Mouse (Mus musculus) heart, embryonic 11.5 days (tissue): ENCODE results near the gene Prkcd. TPM values are rescaled to one million over a fixed set of nuclear protein-coding genes. Genes with fewer than 3 reads are reported as not detected.
A peak's percentile ranks its signal among the peaks of the same experiment; 100 is the strongest.

Experiments
- ATAC-seq: fragments of 200-750 bp; cut with Nextera tagmentation; replicated peaks from 2 replicates; pipeline ENCODE4 v1.8.0; 2017; ENCODE audit warnings: moderate library complexity; ENCODE audit not compliant: insufficient number of reproducible peaks, low FRiP score, low TSS enrichment
- H3K27ac ChIP-seq: fragments of 300-500 bp; sonication (generic); 2 replicates; pipeline ENCODE4 v1.5.1; 2014; ENCODE audit warnings: mild to moderate bottlenecking, low read depth, low read length
- H3K27me3 ChIP-seq: fragments of 300-500 bp; sonication (generic); 2 replicates; pipeline ENCODE4 v1.6.1; 2014; ENCODE audit warnings: mild to moderate bottlenecking, low read length, mixed read lengths; ENCODE audit not compliant: control insufficient read depth, insufficient read depth
- H3K36me3 ChIP-seq: fragments of 300-500 bp; sonication (generic); 2 replicates; pipeline ENCODE4 v1.6.1; 2014; ENCODE audit warnings: mild to moderate bottlenecking, low read length, moderate library complexity, mixed read lengths; ENCODE audit not compliant: control insufficient read depth, insufficient read depth
- H3K4me1 ChIP-seq: fragments of 300-500 bp; sonication (generic); 2 replicates; pipeline ENCODE4 v1.6.1; 2014; ENCODE audit warnings: low read length; ENCODE audit not compliant: control insufficient read depth, insufficient read depth
- H3K4me2 ChIP-seq: fragments of 300-500 bp; sonication (generic); 2 replicates; pipeline ENCODE4 v1.6.1; 2014; ENCODE audit warnings: mild to moderate bottlenecking, moderate library complexity
- H3K4me3 ChIP-seq: fragments of 300-500 bp; sonication (generic); 2 replicates; pipeline ENCODE4 v1.5.1; 2014; ENCODE audit warnings: low read depth, low read length
- H3K9ac ChIP-seq: fragments of 300-500 bp; sonication (generic); 2 replicates; pipeline ENCODE4 v1.6.1; 2014; ENCODE audit warnings: mild to moderate bottlenecking, low read depth, low read length, moderate library complexity
- H3K9me3 ChIP-seq: fragments of 300-500 bp; sonication (generic); replicated peaks from 2 replicates; pipeline ENCODE4 v1.6.1; 2016; ENCODE audit warnings: low read length; ENCODE audit not compliant: control insufficient read depth
- WGBS: fragments of 180-500 bp; shearing (Covaris S2); extraction: QIAGEN DNeasy Blood & Tissue Kit; methylation state at CpG from one replicate; pipeline ENCODE4 v1.1.7; 2014; ENCODE audit not compliant: insufficient replicate concordance; 5-methylcytosine and 5-hydroxymethylcytosine counted together
- polyA plus RNA-seq: library from polyadenylated mRNA; unstranded; fragments of >200 nt; fragmentation: Nextera tagmentation; extraction: Ambion mirVana; gene quantifications from 2 replicates; pipeline ENCODE4 v1.2.1, GENCODE M21; 2014

Gene Prkcd
- polyA plus RNA-seq, 1 experiment from 2014 or later, result 25.5 TPM

DNA sequence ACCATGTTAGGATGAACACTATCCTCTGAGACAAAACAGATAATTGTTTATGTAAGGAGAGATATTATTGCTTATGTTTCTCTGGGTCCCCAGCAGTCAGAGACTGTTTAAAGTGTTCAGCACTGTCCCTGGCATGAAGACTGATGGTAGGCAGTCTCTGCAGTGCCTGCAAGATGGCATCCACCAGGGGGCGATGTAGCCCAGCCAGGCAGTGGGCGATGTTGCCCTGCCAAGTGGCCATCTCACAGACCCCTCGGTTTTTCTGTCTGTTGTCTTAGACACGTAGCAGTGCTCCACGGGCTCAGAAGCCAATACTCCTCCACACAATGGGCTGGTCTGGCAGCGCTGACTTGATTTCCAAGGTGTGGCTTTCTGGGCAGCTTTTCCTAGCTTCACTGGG, 34.6 kb downstream of the Prkcd start:
- 9% methylated on average over 6 of the region's 6 CpGs for WGBS
- no peak for ATAC-seq

DNA sequence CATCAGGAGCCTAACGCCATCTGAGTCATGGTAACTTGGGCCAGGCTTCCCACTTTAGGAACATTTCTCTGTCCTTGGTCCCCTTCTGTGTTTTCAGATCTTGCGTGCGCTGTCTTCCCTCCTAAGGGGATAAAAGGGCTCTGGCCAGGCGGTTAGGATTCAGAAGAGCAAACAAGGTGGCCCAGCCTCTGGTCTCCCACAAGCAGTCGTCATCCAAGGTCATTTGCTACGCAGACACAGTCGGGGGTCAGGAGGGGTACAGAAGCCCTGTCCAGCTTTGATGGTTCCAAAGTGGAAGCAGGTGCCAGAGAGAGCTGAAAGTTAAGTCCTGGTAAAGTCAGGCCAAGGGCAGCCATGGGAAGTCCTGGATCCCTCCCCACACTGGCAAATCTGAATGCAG, 35.1 kb downstream of the Prkcd start:
- Histone ChIP-seq H3K9me3 (no peaks in the 10 kb centered on the region), H3K27ac (no peak overlapping the region), H3K27me3 (no peaks in the 10 kb centered on the region), H3K9ac (no peak overlapping the region), H3K4me3 (no peak overlapping the region), H3K4me2 (no peak overlapping the region), H3K36me3 (peaks cover 2% of the 10 kb centered on the region; the same call in 1 of the 2 replicates), H3K4me1 (peaks cover 23% of the 10 kb centered on the region)
- WGBS, result 65% methylated on average over 7 of the region's 7 CpGs
- no peak for ATAC-seq

More for the DNA sequence above, 34.6 kb downstream of the Prkcd start:
- H3K4me1 ChIP-seq, result peaks cover 23% of the 10 kb centered on the region
- H3K4me2 ChIP-seq, result peak overlapping the region; percentile 24; the same call in 1 of the 2 replicates
- H3K9me3 ChIP-seq, result no peaks in the 10 kb centered on the region
- no peak overlapping the region for H3K27ac ChIP-seq
- no peak overlapping the region for H3K4me3 ChIP-seq
- H3K27me3 ChIP-seq, result no peaks in the 10 kb centered on the region
- H3K9ac ChIP-seq, result no peak overlapping the region
- H3K36me3 ChIP-seq, result peaks cover 2% of the 10 kb centered on the region; the same call in 1 of the 2 replicates

DNA sequence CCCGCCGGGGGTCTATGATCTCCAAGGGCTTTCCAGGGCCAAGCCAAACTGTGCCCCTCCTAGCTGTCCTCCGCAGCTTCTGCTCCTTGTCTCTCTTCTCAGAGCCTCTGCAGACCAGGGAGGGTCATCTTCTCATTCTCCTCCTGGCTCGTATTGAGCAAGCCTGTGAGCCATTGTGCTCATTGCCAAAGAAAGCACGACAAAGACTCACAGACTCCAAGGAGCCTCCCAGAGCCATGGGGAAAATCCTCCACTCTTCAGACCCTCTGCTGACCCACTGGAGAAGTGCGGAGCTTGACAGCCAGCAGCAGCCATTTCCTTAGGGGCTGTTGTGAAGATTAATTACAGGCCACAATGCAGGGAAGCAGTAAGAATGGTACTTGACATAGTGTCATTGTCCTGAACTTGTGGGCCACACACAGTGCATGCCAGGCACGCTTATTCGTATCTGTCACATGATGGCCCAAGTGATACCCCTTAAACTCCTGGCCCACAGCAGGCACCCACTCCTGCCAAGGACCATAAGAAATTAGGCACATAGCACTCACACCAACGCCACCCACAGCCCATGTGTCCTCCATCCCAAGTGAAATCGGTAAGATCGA, 35.9 kb downstream of the Prkcd start:
- H3K27ac ChIP-seq, result no peak overlapping the region
- H3K36me3 ChIP-seq, result no peaks in the 10 kb centered on the region
- 74% methylated on average over 11 of the region's 11 CpGs for WGBS
- H3K9ac ChIP-seq, result no peak overlapping the region
- no peak overlapping the region for H3K4me3 ChIP-seq
- H3K9me3 ChIP-seq, result no peaks in the 10 kb centered on the region
- H3K4me1 ChIP-seq, result peaks cover 26% of the 10 kb centered on the region
- no peaks in the 10 kb centered on the region for H3K27me3 ChIP-seq
- no peak for ATAC-seq
- no peak overlapping the region for H3K4me2 ChIP-seq

DNA sequence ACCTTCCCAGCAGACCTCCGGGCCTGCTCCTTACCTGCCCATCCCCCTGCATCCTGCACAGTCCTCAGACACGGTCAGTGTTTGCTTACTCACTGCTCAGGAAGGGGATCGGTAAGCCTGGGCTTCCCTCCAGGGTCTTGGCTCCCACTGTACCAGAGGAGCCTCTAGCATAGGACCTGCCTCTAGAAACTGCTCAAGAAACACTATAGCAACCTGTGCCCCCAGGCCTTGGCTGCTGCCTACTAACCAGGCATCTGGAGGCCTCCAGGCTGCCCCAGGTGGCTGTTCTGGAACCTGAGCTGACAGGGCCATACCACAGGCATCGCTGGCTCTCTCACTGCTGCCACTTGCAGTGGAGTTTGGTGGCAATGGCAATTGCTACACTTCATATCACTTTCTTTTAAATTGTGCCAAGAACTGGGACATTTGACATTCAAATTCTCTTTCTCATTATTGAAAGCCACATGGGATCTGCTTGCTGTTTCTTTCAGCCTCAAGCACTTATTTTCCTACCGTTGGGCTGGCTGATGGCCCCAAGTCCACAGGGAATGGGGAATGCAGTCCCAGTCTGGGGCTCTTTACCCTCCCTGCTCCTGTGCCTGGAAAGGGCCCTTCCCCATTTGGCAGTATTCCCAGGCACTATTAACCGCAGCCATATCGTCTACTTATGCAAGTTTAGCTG, 39.1 kb downstream of the Prkcd start:
- H3K9ac ChIP-seq, result no peak overlapping the region
- no peak for ATAC-seq
- H3K27ac ChIP-seq, result no peak overlapping the region
- WGBS, result 47% methylated on average over 7 of the region's 7 CpGs
- H3K36me3 ChIP-seq, result no peaks in the 10 kb centered on the region
- no peak overlapping the region for H3K4me3 ChIP-seq
- peaks cover 19% of the 10 kb centered on the region for H3K4me1 ChIP-seq
- no peak overlapping the region for H3K4me2 ChIP-seq
- no peaks in the 10 kb centered on the region for H3K9me3 ChIP-seq
- H3K27me3 ChIP-seq, result no peaks in the 10 kb centered on the region

DNA sequence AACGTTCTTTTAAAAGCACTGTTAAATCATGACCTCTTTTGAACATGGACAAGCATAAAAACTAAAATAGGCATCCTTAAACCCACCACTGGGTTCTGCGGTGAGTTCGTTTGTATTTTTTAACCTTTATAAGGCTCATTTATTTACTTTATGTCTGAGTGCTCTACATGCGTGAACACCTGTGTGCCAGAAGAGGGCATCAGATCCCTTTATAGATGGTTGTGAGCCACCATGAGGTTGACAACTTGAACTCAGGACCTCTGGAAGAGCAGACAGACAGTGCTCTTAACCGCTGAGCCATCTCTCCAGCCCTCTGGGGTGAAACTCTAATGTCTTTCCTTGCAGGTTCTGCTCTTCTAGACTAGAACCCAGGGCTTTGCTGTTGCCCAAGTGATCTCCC, 40.7 kb downstream of the Prkcd start:
- Histone ChIP-seq H3K4me2 (peak overlapping the region; percentile 50), H3K27me3 (no peaks in the 10 kb centered on the region), H3K36me3 (no peaks in the 10 kb centered on the region), H3K4me1 (peaks cover 19% of the 10 kb centered on the region), H3K9ac (no peak overlapping the region), H3K4me3 (no peak overlapping the region), H3K27ac (peak overlapping the region; percentile 63; the same call in 1 of the 2 replicates), H3K9me3 (no peaks in the 10 kb centered on the region)
- WGBS, result 77% methylated on average over 5 of the region's 5 CpGs
- no peak for ATAC-seq

DNA sequence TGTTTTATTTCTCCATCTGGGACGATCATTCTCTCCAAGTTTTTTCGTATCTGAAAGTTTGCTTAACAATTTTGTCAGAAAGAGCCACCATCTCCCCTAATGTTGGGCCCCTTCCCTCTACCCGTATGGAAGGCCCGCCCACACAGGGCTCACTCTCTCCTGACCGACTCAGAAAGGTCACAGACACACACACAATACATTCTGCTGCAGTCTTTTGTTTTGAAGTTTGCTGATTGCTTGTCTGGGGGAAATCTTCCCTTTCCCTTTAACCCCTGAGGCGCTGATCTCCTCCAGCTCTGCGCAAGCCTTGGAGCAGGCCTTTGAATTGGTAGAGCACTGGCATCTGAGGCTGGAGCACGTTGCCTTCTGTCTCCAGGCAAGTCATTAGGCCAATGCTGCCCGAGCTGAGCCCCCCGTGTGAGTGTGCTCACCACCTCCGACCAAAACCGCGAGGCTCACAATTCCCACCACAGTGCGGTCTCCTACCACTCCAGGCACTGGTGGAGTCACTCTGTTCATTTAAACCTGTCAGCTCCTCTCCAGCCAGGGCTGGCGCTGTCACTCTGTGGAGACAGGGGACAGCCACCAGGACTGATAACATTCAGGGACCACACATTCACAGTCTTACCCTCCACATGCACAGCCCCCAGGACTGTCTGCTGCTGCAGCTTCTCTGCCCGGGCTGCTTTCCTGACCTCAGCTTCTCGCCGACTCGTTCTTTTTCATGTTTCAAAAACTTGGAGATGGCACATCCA, 41.3 kb downstream of the Prkcd start:
- Histone ChIP-seq H3K9me3 (no peaks in the 10 kb centered on the region), H3K9ac (peak overlapping the region; percentile 43; the same call in 1 of the 2 replicates), H3K4me1 (peaks cover 19% of the 10 kb centered on the region), H3K36me3 (no peaks in the 10 kb centered on the region), H3K4me3 (no peak overlapping the region), H3K27me3 (no peaks in the 10 kb centered on the region), H3K27ac (peak overlapping the region; percentile 63), H3K4me2 (peak overlapping the region; percentile 50)
- ATAC-seq, result no peak; the same call in 1 of the 2 replicates
- 22% methylated on average over 19 of the region's 19 CpGs for WGBS

DNA sequence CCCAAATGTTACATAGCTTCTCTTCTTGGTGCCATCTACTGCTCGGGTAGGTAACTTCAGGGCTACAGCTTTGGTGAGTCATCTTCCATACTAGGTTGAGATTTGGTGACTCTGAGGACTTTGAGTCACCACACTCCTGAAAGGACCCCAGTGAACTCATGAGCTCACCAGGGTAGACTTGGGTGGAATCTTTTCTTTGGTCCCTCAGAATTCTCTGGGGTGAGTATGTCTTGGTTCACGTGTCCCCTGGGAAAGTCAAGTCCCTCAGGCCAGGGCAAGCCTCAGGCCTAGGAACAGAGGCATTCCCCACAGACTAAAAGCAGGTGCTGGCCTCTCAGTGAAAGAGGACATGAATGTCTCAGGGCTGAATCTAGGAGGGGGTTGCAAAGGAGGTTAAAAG, 41.9 kb downstream of the Prkcd start:
- H3K4me3 ChIP-seq, result no peak overlapping the region
- H3K9ac ChIP-seq, result no peak overlapping the region
- H3K4me1 ChIP-seq, result peaks cover 19% of the 10 kb centered on the region
- no peaks in the 10 kb centered on the region for H3K27me3 ChIP-seq
- no peak for ATAC-seq
- no peak overlapping the region for H3K27ac ChIP-seq
- H3K4me2 ChIP-seq, result no peak overlapping the region
- WGBS, result 53% methylated on average over 2 of the region's 2 CpGs
- H3K9me3 ChIP-seq, result no peaks in the 10 kb centered on the region
- H3K36me3 ChIP-seq, result no peaks in the 10 kb centered on the region

DNA sequence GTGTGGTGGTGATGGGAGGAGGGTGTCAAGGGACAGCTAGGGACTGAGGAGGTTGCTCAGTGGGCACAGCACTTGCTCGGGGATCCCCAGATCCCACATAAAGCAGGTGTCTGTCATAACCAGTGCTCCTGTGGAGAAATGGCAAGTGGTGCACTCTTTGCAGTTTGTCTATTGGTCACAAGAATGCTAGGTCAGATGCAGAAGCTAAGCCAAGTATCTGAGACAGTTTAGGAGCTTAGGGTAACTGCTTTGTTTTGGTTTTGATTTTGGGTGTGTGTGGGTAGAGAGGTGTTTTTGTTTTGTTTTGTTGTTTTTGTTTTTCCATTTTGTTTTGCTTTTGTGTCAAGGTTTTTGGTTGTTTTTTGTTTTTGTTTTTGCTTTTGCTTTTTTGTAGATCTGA, 44.8 kb downstream of the Prkcd start:
- 88% methylated on average over 1 of the region's 1 CpGs for WGBS
- Histone ChIP-seq H3K4me1 (peaks cover 13% of the 10 kb centered on the region), H3K9me3 (no peaks in the 10 kb centered on the region), H3K36me3 (peaks cover 2% of the 10 kb centered on the region; the same call in 1 of the 2 replicates), H3K4me2 (no peak overlapping the region), H3K9ac (no peak overlapping the region), H3K4me3 (no peak overlapping the region), H3K27me3 (no peaks in the 10 kb centered on the region), H3K27ac (no peak overlapping the region)
- ATAC-seq, result no peak
